Mouse (Mus musculus): ENCODE measurements around the gene Rasgef1b. TPM values are rescaled to one million over a fixed set of nuclear protein-coding genes. Genes with fewer than 3 reads are reported as not detected.

Gene Rasgef1b
- polyA plus RNA-seq, 1 experiment from 2014 or later = 124 TPM

DNA sequence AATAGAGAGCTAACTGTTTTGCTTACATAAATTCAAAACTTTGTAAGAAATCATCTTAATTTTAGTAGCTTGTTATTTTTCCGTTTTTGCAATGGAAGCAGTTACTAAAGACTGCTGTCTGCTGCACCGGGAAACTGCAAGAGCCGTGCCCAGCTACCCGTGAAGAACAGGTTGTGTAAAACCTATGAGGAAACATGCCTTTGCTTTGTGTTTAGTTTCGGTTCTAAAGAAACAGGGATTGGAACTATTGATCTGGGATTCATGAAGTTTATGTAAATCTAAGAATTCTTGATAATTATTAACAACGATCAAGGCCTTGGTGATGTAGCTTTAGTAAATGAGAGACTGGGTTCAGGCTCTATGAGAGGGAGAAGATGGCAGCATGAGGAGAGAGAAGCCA is 442.3 kb downstream of the Rasgef1b start:
- H3K79me2 ChIP-seq (ENCODE audit: inconsistent target) = no peaks in the 10 kb centered on the region
- no peaks in the 10 kb centered on the region for H3K36me3 ChIP-seq (ENCODE audit: inconsistent target)
- H3K4me3 ChIP-seq (ENCODE audit: inconsistent target) = no peak overlapping the region
- H3K27ac ChIP-seq = no peak overlapping the region
- 88% methylated on average over 6 of the region's 6 CpGs for WGBS (ENCODE audit: missing documents)

DNA sequence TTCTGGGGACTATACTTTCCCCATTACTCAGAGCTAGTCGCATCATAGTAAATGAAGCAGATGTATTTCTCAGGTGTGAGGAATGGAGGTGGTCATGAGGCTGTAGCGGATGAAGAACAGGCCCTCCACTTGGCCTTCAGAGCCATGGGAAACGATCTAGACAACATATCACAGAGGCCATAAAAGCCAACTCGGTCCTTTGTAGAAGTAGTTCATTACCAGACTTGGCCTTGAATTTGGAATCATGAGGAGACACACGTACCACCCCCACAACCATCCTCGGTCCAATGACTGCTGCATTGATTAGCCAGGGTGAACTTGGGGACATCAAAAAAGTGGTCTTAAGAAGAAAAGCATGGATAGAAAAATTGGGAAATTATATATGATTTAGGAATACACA is 442.8 kb downstream of the Rasgef1b start:
- Histone ChIP-seq H3K27ac (no peak overlapping the region), H3K4me3 (ENCODE audit: inconsistent target) (no peak overlapping the region), H3K79me2 (ENCODE audit: inconsistent target) (no peaks in the 10 kb centered on the region), H3K36me3 (ENCODE audit: inconsistent target) (no peaks in the 10 kb centered on the region)
- WGBS (ENCODE audit: missing documents) = 86% methylated on average over 6 of the region's 6 CpGs

DNA sequence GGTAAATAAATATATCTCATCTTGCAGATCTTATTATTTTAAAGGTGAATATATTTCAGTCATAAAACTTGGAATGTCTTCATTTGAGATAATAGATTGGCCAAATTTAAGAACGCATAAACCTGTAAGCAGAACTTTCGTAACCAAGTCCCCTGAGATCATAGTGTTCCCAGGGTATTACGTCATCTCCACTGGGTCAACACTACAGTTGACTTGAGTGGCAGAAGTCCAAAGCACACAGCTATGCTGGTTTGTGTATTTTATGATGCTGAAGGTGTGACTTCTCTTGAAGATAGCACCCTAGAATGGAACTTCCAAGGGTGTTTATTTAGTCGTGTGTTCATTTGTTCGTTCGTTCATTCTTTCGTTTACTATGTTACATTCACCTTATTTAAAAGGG is 444.5 kb downstream of the Rasgef1b start:
- Histone ChIP-seq H3K36me3 (ENCODE audit: inconsistent target) (no peaks in the 10 kb centered on the region), H3K4me3 (ENCODE audit: inconsistent target) (no peak overlapping the region), H3K79me2 (ENCODE audit: inconsistent target) (no peaks in the 10 kb centered on the region), H3K27ac (no peak overlapping the region)
- WGBS (ENCODE audit: missing documents) = 64% methylated on average over 7 of the region's 7 CpGs

DNA sequence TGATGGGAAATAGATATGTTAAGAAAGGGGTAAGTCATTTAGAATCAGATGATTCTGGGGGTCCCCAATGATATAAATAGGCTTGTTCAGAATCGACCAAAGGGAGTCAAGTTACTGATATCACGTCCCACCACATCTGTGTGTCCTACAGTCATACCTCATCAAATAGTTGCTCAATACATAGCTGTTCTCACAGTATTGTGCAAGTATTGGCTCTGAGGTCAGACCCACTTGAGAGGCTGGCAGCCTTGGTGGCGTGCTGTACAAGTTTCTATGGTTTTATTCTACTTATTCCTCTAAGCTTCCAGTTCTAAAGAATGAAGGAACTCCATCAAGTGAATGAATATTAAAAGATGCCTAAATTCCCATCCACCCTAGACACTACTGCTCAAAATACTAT is 445.2 kb downstream of the Rasgef1b start:
- H3K27ac ChIP-seq = no peak overlapping the region
- no peaks in the 10 kb centered on the region for H3K79me2 ChIP-seq (ENCODE audit: inconsistent target)
- WGBS (ENCODE audit: missing documents) = 22% methylated on average over 3 of the region's 3 CpGs
- H3K36me3 ChIP-seq (ENCODE audit: inconsistent target) = no peaks in the 10 kb centered on the region
- H3K4me3 ChIP-seq (ENCODE audit: inconsistent target) = no peak overlapping the region

DNA sequence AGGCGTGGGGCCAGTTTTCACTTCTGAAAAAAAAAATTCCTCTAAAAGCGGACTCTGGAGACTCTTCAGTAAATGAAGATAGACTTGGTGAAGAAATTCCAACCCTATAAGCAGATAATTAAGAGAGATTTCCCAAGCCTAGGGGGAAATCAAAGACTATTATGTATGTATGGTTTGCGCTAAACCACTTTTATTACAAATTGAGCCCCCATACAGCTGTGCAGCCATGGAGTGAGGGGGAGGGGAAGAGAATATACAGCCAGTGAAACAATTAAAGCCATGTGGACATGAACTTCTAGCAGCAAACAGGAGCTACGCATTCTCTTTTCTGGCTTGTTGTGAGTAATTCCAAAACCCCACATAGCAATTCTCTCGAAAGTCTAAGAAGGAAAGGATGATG is 448.3 kb downstream of the Rasgef1b start:
- no peaks in the 10 kb centered on the region for H3K36me3 ChIP-seq (ENCODE audit: inconsistent target)
- whole genome bisulfite sequencing (ENCODE audit: missing documents) = 93% methylated on average over 5 of the region's 5 CpGs
- H3K4me3 ChIP-seq (ENCODE audit: inconsistent target) = no peak overlapping the region
- no peaks in the 10 kb centered on the region for H3K79me2 ChIP-seq (ENCODE audit: inconsistent target)
- no peak overlapping the region for H3K27ac ChIP-seq

DNA sequence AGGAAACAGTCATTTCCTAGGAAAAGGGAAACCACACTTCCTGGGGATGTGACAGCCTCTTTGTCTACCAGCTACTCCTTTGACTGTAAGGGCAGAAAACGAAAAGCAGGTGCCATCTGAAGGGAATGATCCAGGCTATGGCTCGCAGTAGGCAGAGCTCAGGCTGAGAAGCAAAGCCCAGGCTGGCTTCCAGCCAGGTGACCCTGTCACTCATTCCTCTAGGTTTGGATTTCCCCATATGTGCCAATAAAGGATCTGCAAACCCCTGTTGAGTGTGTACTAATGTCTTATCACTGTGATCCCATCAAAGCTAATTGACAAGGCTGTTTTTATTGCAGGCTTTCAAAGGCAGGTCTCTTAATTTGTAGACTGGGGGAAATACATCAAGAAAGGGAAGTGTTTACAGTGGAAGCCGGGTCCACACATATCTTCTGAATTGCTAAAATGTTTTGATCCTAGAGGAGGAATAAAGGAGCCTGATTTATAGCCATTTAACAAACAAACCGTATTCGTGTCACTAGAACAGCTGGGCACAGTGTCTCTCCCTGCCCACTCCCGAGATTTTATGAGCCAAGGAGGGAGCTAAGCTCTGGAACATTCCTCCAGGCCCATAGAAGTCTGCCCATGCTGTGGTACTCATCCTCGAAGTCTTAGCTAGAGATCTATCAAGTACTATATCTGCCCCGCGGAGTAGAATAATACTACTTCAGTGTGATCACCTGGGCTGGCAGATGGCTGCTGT is 449.7 kb downstream of the Rasgef1b start:
- Histone ChIP-seq H3K79me2 (ENCODE audit: inconsistent target) (no peaks in the 10 kb centered on the region), H3K27ac (no peak overlapping the region), H3K36me3 (ENCODE audit: inconsistent target) (no peaks in the 10 kb centered on the region), H3K4me3 (ENCODE audit: inconsistent target) (no peak overlapping the region)
- WGBS (ENCODE audit: missing documents) = 46% methylated on average over 9 of the region's 9 CpGs

DNA sequence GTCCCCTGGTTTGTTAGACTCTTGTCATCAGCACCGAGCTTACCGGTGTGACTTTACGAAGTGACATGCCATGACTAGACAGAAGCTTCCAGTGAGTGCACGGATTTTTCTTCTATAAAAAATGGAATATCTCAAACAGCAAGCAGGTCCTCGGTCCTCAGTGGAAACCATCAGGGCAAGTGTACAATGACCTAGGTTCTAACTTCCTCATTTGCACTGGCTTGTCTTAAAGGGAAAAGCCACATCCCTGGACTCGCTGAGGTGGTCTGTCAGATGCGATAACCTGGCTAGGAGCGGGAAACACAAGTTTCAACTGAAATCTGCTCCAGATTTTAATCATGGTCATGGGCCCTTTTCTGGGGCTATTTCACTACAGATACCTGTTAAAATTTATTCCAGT is 450.5 kb downstream of the Rasgef1b start:
- Histone ChIP-seq H3K79me2 (ENCODE audit: inconsistent target) (no peaks in the 10 kb centered on the region), H3K36me3 (ENCODE audit: inconsistent target) (no peaks in the 10 kb centered on the region), H3K27ac (no peak overlapping the region), H3K4me3 (ENCODE audit: inconsistent target) (no peak overlapping the region)
- WGBS (ENCODE audit: missing documents) = 17% methylated on average over 8 of the region's 8 CpGs

DNA sequence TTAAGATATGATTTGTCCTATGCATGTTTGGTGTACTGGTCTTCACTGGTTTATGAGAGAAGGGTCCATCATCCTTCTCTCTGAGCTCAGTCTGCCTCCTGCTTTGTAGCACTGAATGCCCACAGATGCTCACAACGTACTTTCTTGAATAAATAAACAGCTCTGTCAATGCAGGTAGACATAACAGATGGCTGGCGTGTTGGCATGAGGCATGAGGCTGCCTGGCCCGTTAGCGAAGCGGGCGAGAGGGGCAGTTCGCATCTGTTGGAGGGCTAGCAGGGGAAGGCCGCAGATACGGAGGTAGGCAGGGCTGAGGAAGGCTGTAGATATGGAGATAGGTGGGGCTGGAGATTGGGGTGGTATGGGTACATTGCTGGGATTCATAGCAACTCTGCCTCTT is 451.3 kb downstream of the Rasgef1b start:
- H3K4me3 ChIP-seq (ENCODE audit: inconsistent target) = no peak overlapping the region
- H3K27ac ChIP-seq = no peak overlapping the region
- WGBS (ENCODE audit: missing documents) = 96% methylated on average over 9 of the region's 9 CpGs
- no peaks in the 10 kb centered on the region for H3K79me2 ChIP-seq (ENCODE audit: inconsistent target)
- no peaks in the 10 kb centered on the region for H3K36me3 ChIP-seq (ENCODE audit: inconsistent target)

DNA sequence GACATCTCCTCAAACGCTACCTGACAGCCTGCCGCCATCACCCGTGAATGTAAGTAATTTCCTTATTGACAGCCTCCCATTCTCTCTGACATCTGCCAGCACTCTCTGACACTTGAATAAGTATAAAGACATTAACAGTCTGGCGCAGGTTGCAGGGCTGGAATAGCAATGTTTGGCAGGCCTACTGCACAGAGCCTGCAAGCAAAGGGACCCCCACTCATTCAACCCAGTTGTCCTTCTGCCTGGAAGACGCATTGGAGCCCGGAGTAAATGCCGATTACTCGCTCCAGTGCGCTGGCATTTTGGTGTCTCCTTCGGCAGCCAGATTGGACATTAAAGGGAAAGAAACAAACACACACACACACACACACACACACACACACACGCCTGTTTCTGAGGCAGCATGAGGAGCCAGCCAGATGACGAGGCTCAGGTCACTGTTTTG is 454.7 kb downstream of the Rasgef1b start:
- WGBS (ENCODE audit: missing documents) = 89% methylated on average over 10 of the region's 12 CpGs

DNA sequence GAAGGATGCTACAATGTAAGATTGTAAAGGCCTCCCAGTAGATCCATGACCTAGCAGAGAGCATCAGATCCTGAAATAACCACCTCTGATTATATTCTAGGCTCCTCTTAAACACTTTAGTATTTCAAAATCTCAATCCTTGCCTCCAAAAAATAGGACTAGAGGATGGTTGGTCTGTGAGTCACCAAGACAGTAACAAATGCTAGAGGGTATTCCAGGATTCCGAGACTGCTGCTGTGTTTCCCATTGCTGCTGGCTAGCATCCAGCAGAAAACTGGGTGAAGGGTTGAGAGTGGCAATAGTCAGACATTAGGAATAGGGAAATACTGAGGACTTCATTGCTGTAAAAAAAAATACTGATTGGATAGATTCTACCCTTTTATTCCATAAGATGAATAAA is 457.3 kb downstream of the Rasgef1b start:
- no peak overlapping the region for H3K27ac ChIP-seq
- no peaks in the 10 kb centered on the region for H3K36me3 ChIP-seq (ENCODE audit: inconsistent target)
- 100% methylated on average over 1 of the region's 1 CpGs for WGBS (ENCODE audit: missing documents)
- no peaks in the 10 kb centered on the region for H3K79me2 ChIP-seq (ENCODE audit: inconsistent target)
- H3K4me3 ChIP-seq (ENCODE audit: inconsistent target) = no peak overlapping the region

More for the DNA sequence above, 454.7 kb downstream of the Rasgef1b start:
- Histone ChIP-seq H3K36me3 (ENCODE audit: inconsistent target) (no peaks in the 10 kb centered on the region), H3K4me3 (ENCODE audit: inconsistent target) (no peak overlapping the region), H3K79me2 (ENCODE audit: inconsistent target) (no peaks in the 10 kb centered on the region), H3K27ac (no peak overlapping the region)

DNA sequence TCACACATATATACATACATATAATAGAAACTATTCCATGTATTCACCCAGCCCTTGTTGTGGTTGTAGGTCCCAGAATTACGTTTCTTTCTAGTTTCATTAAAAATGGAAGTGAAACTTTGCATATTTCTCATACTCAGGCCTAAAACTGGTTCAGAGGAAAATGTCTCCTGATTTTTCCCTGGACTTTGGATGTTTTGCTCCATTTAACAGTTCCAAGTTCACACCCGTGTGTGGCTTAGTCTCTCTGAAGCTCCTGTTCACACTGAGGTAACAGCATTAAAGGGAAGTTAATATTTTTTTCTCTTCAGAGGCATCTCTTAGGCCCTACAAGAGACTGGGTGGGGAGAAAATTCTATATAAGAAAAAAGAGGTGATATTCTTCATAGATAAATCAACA is 459.7 kb downstream of the Rasgef1b start:
- no peaks in the 10 kb centered on the region for H3K79me2 ChIP-seq (ENCODE audit: inconsistent target)
- WGBS (ENCODE audit: missing documents) = 33% methylated on average over 2 of the region's 2 CpGs

DNA sequence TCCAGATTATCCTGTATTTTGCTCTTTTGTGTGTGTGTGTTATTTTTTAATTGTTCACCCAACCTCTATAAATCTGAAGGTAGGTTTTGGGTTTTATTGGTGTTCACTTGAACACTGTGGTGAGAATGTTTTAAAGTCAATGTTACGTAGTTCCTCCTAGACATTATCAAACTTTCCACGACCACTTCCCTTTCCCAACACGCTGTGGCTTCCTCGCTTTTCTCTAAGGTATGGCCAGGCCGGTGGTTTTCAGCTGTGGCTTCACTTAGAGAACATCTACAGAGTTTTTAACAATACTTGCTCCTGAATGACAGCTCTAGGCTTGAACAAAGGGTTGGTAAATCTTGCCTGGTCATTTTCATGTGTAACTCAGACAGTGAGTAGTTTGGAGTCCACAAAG is 461.5 kb downstream of the Rasgef1b start:
- no peaks in the 10 kb centered on the region for H3K36me3 ChIP-seq (ENCODE audit: inconsistent target)
- no peak overlapping the region for H3K27ac ChIP-seq
- WGBS (ENCODE audit: missing documents) = 15% methylated on average over 4 of the region's 5 CpGs
- H3K4me3 ChIP-seq (ENCODE audit: inconsistent target) = no peak overlapping the region
- H3K79me2 ChIP-seq (ENCODE audit: inconsistent target) = no peaks in the 10 kb centered on the region

More for the DNA sequence above, 459.7 kb downstream of the Rasgef1b start:
- Histone ChIP-seq H3K27ac (no peak overlapping the region), H3K36me3 (ENCODE audit: inconsistent target) (no peaks in the 10 kb centered on the region), H3K4me3 (ENCODE audit: inconsistent target) (no peak overlapping the region)

DNA sequence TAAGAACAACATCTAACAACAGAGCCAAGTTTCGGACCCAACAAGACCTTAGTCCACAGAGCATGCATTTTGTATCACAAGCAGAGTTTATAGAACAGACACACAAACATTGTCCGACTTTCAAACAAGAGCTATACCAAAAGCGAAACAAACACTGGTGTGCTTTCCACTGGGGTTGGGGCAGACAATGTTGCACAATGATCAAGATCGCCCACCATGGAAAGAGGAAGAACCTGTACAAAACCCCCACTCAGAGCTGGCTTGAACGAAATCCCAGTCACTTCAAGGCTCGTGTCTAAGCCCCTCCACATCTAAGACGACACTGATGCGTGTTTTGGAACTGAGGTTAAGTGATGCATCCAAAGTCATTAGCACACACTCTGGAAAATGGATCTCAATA is 462.6 kb downstream of the Rasgef1b start:
- Histone ChIP-seq H3K4me3 (ENCODE audit: inconsistent target) (no peak overlapping the region), H3K36me3 (ENCODE audit: inconsistent target) (no peaks in the 10 kb centered on the region), H3K27ac (no peak overlapping the region), H3K79me2 (ENCODE audit: inconsistent target) (no peaks in the 10 kb centered on the region)
- 56% methylated on average over 8 of the region's 8 CpGs for WGBS (ENCODE audit: missing documents)

DNA sequence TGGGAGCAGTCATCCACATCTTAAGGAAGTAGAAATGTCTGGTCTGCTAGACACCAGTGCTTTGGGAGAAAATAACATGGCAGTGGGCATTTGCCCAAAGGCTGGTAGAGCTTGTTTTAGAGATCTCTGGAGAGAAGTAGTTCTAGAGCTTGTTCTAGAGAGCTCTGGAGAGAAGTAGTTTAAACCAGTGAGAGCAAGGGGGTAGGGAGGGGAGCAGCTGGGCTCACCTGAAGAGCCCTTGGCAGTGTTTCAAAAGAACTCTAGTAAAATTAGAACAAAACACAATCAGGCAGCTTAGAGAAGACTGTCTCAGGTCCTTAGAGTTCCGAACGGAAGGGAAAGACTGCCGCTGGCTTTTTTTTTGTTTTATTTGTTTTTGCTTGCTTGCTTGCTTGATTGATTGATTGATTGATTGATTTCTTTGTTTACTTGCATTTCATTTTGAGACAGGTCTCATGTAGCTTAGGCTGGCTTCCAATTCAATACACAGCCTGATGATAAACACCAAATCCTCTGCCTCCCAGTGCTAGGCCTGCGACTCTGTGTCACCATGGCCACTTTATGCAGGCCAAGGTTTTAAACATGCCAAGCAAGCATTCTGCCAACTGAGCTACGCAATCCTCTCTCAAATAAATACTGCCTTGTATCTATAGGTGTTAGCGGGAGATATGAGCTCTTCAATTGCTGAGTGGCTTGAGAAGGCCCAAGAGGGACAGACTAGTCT is 466.5 kb downstream of the Rasgef1b start:
- Histone ChIP-seq H3K79me2 (ENCODE audit: inconsistent target) (no peaks in the 10 kb centered on the region), H3K36me3 (ENCODE audit: inconsistent target) (no peaks in the 10 kb centered on the region), H3K27ac (no peak overlapping the region), H3K4me3 (ENCODE audit: inconsistent target) (no peak overlapping the region)
- WGBS (ENCODE audit: missing documents) = 100% methylated on average over 6 of the region's 6 CpGs

DNA sequence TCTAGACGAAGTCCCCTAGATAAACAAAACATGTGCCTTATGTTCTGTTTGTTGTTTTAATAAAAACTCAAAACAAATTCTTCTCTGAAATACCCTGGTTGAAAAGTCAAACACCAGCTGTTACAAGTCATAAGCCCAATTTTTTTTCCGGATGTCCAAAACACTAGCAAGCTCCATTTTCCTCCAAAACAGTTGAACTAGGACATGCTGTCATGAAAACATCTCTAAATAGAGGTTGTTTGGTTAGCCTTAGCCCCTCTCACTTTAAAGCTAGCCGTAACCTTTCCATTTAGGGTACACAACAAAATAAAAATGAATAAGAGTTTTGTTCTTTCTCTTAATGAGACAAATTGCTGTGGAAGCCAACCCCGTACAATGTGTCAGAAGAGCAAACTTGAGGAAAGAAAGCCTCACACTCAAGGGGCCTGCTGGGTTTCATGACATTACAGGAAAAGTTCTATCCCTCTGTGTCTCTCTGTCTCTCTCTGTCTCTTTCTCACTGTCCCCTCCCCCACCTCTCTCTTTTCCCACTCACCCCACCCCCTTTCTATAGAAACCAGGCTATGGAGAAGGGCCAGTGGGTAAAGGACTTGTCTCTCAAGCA is 467.6 kb downstream of the Rasgef1b start:
- Histone ChIP-seq H3K79me2 (ENCODE audit: inconsistent target) (no peaks in the 10 kb centered on the region), H3K27ac (no peak overlapping the region), H3K4me3 (ENCODE audit: inconsistent target) (no peak overlapping the region), H3K36me3 (ENCODE audit: inconsistent target) (no peaks in the 10 kb centered on the region)
- WGBS (ENCODE audit: missing documents) = 93% methylated on average over 4 of the region's 4 CpGs

Measured in macrophage (primary cell).